Mouse (Mus musculus) kidney, adult 2 months (tissue): ENCODE data around the gene Colgalt1. TPM values are rescaled to one million over a fixed set of nuclear protein-coding genes. Genes with fewer than 3 reads are reported as not detected.

Experiments
- DNase-seq: peaks from one replicate; pipeline ENCODE4 v3.0.0; 2021
- H3K27ac ChIP-seq: fragments of 200-500 bp; 2 replicates; pipeline ENCODE4 v1.5.1; 2012; ENCODE audit warnings: low read depth, low read length, control low read depth, inconsistent platforms; ENCODE audit not compliant: insufficient read depth
- H3K27me3 ChIP-seq: fragments of 200-500 bp; replicated peaks from 2 replicates; pipeline ENCODE4 v1.6.1; 2012; ENCODE audit warnings: mild to moderate bottlenecking, moderate library complexity, low read length, inconsistent platforms; ENCODE audit not compliant: control insufficient read depth, insufficient read depth
- H3K36me3 ChIP-seq: fragments of 200-500 bp; 2 replicates; pipeline ENCODE4 v1.6.1; 2012; ENCODE audit warnings: mild to moderate bottlenecking, moderate library complexity, low read length, inconsistent platforms; ENCODE audit not compliant: control insufficient read depth, insufficient read depth
- H3K4me1 ChIP-seq: fragments of 200-500 bp; 2 replicates; pipeline ENCODE4 v1.6.1; 2011; ENCODE audit warnings: low read length; ENCODE audit not compliant: control insufficient read depth, insufficient read depth
- H3K4me3 ChIP-seq: fragments of 200-500 bp; 2 replicates; pipeline ENCODE4 v1.5.1; 2011; ENCODE audit warnings: mild to moderate bottlenecking, low read depth, low read length, control low read depth; ENCODE audit not compliant: insufficient read depth
- CTCF ChIP-seq: fragments of 200-500 bp; conservative IDR thresholded peaks from 2 replicates; pipeline ENCODE4 v1.5.1; 2011; ENCODE audit warnings: low read depth, mild to moderate bottlenecking, control low read depth, low read length, moderate library complexity, mixed read lengths; ENCODE audit not compliant: insufficient read depth, insufficient read length
- POLR2A ChIP-seq: fragments of 200-500 bp; IDR thresholded peaks from one replicate; pipeline ENCODE4 v1.6.1; 2011; ENCODE audit warnings: low read depth, low read length, control low read depth
- WGBS: fragments of 180-500 bp; shearing (Covaris S2); methylation state at CpG from one replicate; pipeline ENCODE4 v1.1.7; 2018; 5-methylcytosine and 5-hydroxymethylcytosine counted together
- polyA plus RNA-seq: library from polyadenylated mRNA; depleted of rRNA; stranded (reverse); fragments of >200 nt; gene quantifications from 2 replicates; pipeline ENCODE4 v1.2.3, GENCODE M21; 2012

Gene Colgalt1
- polyA plus RNA-seq, 1 experiment, result 62.2 TPM

DNA sequence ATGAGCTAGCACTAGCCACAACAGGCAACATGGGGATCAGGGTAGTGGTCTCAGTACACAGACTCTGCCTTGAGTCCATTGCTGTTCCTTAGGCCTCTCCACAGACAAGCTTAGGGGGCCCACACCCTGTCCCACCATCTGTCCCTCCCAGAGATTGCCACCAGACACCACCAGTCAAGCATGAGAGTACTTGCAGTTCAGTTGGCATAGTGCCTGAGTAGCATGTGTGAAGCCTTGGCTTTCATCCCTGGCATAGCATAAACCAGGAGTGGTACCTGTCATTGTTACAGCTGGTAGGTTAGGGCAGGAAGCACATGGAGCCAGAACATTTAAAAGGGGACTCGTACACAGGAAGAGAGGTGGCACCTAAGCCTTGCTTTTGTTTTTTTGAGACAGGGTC is 49.0 kb downstream of the Colgalt1 start:
- H3K4me1 ChIP-seq, result no peaks in the 10 kb centered on the region
- DNase-seq, result no peak
- H3K27me3 ChIP-seq, result no peaks in the 10 kb centered on the region
- no peak for TF ChIP-seq POLR2A
- WGBS, result 58% methylated on average over 1 of the region's 1 CpGs
- H3K36me3 ChIP-seq, result no peaks in the 10 kb centered on the region
- H3K4me3 ChIP-seq, result no peak overlapping the region
- H3K27ac ChIP-seq, result no peak overlapping the region

DNA sequence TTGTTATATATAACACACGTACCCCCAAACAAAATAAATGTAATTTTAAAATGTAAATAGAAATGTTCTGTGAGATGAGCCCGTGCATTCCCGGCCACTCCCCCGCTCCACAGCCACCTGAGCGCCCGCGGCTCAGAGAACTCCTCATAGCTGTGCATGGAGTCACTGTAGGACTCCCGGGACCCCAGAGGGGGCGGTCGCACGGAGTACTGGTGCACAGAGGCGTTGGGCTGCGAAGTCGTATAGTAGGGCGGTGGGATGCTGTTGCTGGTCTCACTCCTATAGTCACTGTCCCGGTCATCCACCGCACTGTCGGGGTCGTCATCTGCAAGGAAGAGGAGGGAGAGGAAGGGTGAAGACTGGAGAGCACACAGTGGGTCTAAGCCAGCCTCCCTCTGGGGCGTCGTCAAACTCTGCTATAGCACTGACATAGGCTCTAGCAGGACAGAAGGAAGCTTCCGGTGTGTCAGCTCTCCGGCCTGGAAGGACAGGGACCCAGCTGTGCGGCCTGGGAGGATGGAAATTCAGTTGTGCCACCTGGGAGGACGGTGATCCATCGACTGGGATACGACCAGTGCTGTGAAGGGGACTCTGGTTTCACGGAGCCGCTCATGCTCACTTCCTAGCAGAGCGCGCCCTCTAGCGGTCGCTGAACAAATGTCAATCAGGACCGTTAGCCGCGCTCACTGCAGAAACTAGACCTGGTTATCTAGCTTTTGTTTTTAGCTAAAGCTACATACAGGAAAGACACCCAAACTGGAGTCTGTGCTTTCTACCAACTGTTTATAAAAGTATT is 49.7 kb downstream of the Colgalt1 start:
- H3K27me3 ChIP-seq, result no peaks in the 10 kb centered on the region

DNA sequence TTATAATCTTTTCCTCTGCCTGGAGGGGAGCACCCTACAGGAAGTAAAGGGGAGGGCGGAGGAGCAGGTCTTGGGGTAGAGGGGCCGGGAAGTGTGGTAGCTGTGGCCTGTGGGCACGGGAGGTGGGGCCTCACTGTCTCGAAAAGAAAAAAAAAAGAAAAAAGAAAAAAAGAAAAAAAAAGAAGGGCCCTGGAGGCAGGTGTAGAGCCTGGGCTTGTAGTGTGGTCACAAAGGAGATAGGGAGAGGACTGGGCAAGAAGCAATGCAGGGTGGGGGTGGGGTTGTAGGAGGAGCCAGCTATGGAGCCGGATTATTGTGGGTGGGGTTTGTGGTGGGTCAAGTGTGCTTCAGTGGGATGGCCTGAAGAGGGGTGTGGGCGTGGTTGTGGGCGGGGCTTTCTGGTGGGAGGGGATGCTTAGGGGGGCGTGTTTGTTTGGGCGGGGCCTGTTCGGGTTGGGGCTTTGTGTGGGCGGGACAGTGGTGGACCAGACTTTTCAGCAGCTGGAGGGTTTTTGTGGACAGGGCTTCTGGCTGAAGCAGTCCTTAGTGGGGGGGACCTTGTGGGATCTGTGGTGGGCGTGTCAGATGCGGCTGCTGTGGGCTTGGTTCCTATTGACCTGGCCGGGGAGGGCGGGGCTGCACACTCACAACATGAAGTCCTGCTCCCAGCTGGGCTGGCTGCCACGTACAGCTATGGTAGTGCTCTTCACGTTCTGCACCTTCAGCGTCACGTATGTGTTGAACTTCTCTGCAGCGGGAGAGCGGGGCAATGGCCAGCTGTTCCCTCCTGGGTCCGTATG is 54.7 kb downstream of the Colgalt1 start:
- Histone ChIP-seq H3K27ac (no peak overlapping the region), H3K4me3 (no peak overlapping the region; the same call in 1 of the 2 replicates), H3K36me3 (no peaks in the 10 kb centered on the region), H3K27me3 (no peaks in the 10 kb centered on the region), H3K4me1 (no peaks in the 10 kb centered on the region)
- peak; percentile 52 for DNase-seq
- TF ChIP-seq POLR2A (no peak), CTCF (no peak)
- WGBS, result 8% methylated on average over 22 of the region's 22 CpGs

More for the DNA sequence above, 49.7 kb downstream of the Colgalt1 start:
- 9% methylated on average over 36 of the region's 36 CpGs for WGBS
- peak; percentile 83 for DNase-seq
- H3K27ac ChIP-seq, result no peak overlapping the region
- TF ChIP-seq CTCF (peak; percentile 97), POLR2A (no peak)
- H3K4me1 ChIP-seq, result no peaks in the 10 kb centered on the region
- no peak overlapping the region for H3K4me3 ChIP-seq
- H3K36me3 ChIP-seq, result no peaks in the 10 kb centered on the region

DNA sequence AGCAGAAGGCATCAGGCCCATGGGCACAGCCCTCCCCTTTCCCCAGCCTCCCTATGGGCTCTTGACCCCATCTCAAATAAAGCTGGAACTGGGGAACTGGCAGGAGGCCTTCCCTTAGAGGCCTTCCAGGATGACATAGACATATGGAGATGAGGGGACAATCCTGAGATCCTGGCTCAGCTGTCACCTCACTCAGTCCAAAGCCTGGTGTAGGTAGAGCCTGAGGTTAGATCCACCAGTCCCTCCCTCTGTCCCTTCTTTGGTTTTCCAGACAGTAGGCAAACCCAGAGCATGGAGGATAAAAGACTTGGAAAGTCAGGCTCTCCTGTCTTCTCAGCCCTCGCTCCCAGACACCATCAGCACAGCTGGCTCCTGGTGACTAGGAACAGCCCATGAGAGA is 56.1 kb downstream of the Colgalt1 start:
- H3K27me3 ChIP-seq, result no peaks in the 10 kb centered on the region
- no peaks in the 10 kb centered on the region for H3K36me3 ChIP-seq
- TF ChIP-seq POLR2A (no peak), CTCF (no peak)
- no peak for DNase-seq
- H3K27ac ChIP-seq, result no peak overlapping the region
- 52% methylated on average over 1 of the region's 1 CpGs for WGBS
- H3K4me1 ChIP-seq, result no peaks in the 10 kb centered on the region
- H3K4me3 ChIP-seq, result no peak overlapping the region

DNA sequence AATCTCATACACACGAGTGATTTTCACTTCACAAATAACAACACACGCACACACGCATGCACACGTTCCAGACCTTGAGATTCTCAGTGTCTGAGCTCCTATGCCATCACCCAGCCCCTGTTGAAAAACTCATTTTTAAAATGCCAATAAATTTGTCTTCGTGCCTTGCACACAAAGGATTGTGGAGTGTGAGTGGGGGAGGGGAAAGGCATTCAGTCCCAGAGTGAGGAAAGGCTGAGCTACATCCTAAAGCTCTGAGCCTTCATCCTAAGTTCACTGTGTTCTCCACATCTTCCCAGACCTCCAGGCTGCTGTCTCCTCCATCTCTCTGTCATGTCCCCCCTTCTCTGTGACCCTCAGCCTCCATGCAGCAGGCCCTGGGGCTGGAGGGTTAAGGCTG is 56.5 kb downstream of the Colgalt1 start:
- WGBS, result 73% methylated on average over 5 of the region's 5 CpGs
- Histone ChIP-seq H3K27me3 (no peaks in the 10 kb centered on the region), H3K4me1 (no peaks in the 10 kb centered on the region), H3K4me3 (no peak overlapping the region), H3K36me3 (no peaks in the 10 kb centered on the region), H3K27ac (no peak overlapping the region)
- DNase-seq, result no peak
- TF ChIP-seq CTCF (no peak), POLR2A (no peak)

DNA sequence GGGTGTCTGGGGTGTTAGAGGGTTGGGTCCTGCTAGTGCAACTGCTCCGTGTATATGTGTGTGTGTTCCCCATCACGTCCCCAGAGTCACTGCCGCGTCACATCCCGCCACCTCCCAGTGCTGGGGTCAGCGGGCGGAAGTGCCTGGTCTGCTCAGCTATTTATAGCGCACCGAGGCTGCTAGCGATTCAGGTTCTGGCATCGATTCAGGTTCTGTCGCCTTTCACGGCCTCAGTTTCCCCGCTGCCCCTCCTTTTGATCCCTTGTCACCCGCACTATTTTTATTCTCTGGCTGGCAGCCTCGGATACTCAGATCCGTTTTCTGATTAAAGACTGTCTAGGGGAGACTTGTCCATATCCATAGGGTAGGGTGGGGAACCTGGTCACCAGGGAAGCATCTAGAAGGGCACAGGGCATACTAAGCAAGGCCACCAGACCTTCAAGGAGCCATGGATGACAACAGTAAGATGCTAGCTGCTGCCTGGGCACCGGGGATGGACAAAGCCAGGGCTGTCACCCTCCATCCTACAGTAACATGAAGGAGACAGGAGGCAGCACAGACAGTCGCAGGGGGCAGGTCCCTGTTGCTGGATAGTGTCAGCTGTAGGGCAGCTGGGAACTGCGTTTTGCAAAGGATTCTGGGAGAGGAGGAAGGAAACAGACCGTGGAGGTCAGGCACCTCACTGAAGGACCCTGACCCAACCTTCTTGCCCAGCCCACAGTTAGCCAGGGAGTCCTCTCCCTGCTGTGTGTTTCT is 57.6 kb downstream of the Colgalt1 start:
- no peaks in the 10 kb centered on the region for H3K4me1 ChIP-seq
- peak; percentile 36 for DNase-seq
- H3K27me3 ChIP-seq, result no peaks in the 10 kb centered on the region
- TF ChIP-seq POLR2A (no peak), CTCF (no peak)
- H3K27ac ChIP-seq, result no peak overlapping the region
- 3% methylated on average over 21 of the region's 21 CpGs for WGBS
- no peak overlapping the region for H3K4me3 ChIP-seq
- no peaks in the 10 kb centered on the region for H3K36me3 ChIP-seq

DNA sequence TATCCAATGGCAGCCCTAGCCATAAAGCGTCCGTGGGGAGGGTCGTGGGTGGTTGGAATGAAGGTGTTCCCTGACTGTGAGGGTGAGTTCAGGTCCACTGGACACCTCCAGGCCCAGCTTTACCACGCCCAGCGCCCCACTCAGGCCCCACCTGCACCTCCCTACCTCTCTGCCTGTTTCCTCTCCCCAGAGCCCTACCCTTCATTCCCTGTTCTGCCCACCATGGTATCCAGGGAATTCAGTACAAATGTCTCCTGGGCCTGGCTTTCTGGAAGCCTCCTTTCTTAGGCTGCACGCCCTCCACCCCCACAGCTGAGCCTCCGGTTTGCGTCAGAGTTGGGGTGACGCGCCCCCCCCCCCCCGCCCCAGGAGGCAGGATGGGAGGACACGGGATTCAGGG is 59.4 kb downstream of the Colgalt1 start:
- Histone ChIP-seq H3K4me1 (no peaks in the 10 kb centered on the region), H3K36me3 (no peaks in the 10 kb centered on the region), H3K4me3 (no peak overlapping the region), H3K27ac (no peak overlapping the region), H3K27me3 (no peaks in the 10 kb centered on the region)
- no peak for DNase-seq
- WGBS, result 18% methylated on average over 12 of the region's 12 CpGs
- TF ChIP-seq POLR2A (no peak), CTCF (no peak)
